Mouse (Mus musculus) hindbrain, postnatal 0 days (tissue): Measurements from ENCODE around the gene Slc48a1. TPM values are rescaled to one million over a fixed set of nuclear protein-coding genes. Genes with fewer than 3 reads are reported as not detected.
A peak's percentile ranks its signal among the peaks of the same experiment; 100 is the strongest.

Source experiments
- ATAC-seq: fragments of 200-750 bp; cut with Nextera tagmentation; 2 replicates; pipeline ENCODE4 v1.8.0; 2017; ENCODE audit warnings: mild to moderate bottlenecking, moderate TSS enrichment, moderate library complexity
- DNase-seq: peaks from one replicate; pipeline ENCODE4 v3.0.0-alpha.2; 2015; ENCODE audit warnings: low spot score
- H3K27ac ChIP-seq: fragments of 300-500 bp; sonication (generic); 2 replicates; pipeline ENCODE4 v1.5.1; 2014; ENCODE audit warnings: mild to moderate bottlenecking
- H3K27me3 ChIP-seq: fragments of 300-500 bp; sonication (generic); 2 replicates; pipeline ENCODE4 v1.6.1; 2014; ENCODE audit warnings: low read length, mixed read lengths; ENCODE audit not compliant: insufficient read depth
- H3K36me3 ChIP-seq: fragments of 300-500 bp; sonication (generic); 2 replicates; pipeline ENCODE4 v1.6.1; 2014; ENCODE audit warnings: low read length, mixed read lengths; ENCODE audit not compliant: insufficient read depth
- H3K4me1 ChIP-seq: fragments of 300-500 bp; sonication (generic); 2 replicates; pipeline ENCODE4 v1.6.1; 2014; ENCODE audit warnings: antibody characterized with exemption, low read length, mixed read lengths; ENCODE audit not compliant: insufficient read depth
- H3K4me2 ChIP-seq: fragments of 300-500 bp; sonication (generic); 2 replicates; pipeline ENCODE4 v1.6.1; 2014; ENCODE audit warnings: low read depth, mild to moderate bottlenecking, low read length, moderate library complexity, mixed read lengths
- H3K4me3 ChIP-seq: fragments of 300-500 bp; sonication (generic); 2 replicates; pipeline ENCODE4 v1.5.1; 2014; ENCODE audit warnings: low read length
- H3K9ac ChIP-seq: fragments of 300-500 bp; sonication (generic); replicated peaks from 2 replicates; pipeline ENCODE4 v1.6.1; 2014; ENCODE audit warnings: mild to moderate bottlenecking, low read length, moderate library complexity, mixed read lengths
- H3K9me3 ChIP-seq: fragments of 300-500 bp; sonication (generic); 2 replicates; pipeline ENCODE4 v1.6.1; 2016; ENCODE audit warnings: low read length, mixed read lengths
- CTCF ChIP-seq: IDR thresholded peaks from 2 replicates; pipeline ENCODE4 v1.5.1; 2016; ENCODE audit warnings: antibody characterized with exemption, control low read depth, low read depth
- WGBS: fragments of 180-500 bp; shearing (Covaris S2); extraction: QIAGEN DNeasy Blood & Tissue Kit; methylation state at CpG from one replicate; pipeline ENCODE4 v1.1.7; 2014; 5-methylcytosine and 5-hydroxymethylcytosine counted together
- polyA plus RNA-seq: library from polyadenylated mRNA; unstranded; fragments of >200 nt; fragmentation: Nextera tagmentation; extraction: Ambion mirVana; gene quantifications from 2 replicates; pipeline ENCODE4 v1.2.1, GENCODE M21; 2015
- total RNA-seq: library from RNA; depleted of rRNA; stranded (reverse); fragments of >200 nt; gene quantifications from 2 replicates; pipeline ENCODE4 v1.2.3, GENCODE M21; 2014

Gene Slc48a1
- total and polyA plus RNA-seq, 2 experiments from 2014 or later = 89.3 to 152 TPM

DNA sequence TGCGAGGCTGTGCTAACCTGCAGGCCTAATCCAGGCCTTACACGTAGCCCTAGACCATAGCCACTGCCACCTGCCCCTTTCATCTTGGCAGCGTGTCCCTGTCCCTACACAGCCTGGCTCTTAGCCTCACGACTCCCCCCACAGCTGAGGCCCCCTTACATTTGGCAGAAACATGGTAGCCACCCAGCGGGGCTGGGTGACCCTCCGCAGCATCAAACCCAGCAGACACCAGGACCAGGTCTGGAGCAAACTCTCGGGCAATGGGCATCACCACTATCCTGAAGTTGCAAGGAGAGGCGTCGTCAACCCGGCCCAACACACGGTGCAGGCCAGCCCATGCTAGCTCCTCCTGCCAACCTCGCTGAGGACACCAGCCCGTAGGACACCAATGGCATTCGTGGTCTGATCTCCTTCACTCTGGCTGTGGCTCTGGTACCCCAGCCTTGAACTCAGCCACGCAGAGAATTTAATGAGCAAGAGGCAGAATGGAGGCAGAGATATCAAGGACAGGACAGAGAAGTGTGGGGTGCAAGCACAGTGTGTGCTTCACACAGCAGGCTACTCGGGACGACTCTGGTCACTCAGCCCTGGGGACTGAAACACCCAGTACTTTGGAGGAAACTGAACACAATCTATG is 18.5 kb downstream of the Slc48a1 start:
- peaks cover 20% of the 10 kb centered on the region; the same call in 1 of the 2 replicates for H3K36me3 ChIP-seq
- ATAC-seq = no peak

GRCm38 (mm10) chr15:97798134-97798533 is 19.8 kb downstream of the Slc48a1 start:
- Histone ChIP-seq H3K4me2 (peak overlapping the region; percentile 23; the same call in 1 of the 2 replicates), H3K27ac (peak overlapping the region; percentile 45), H3K4me3 (no peak overlapping the region), H3K36me3 (peaks cover 20% of the 10 kb centered on the region; the same call in 1 of the 2 replicates), H3K27me3 (no peaks in the 10 kb centered on the region), H3K9me3 (no peaks in the 10 kb centered on the region), H3K4me1 (peaks cover 15% of the 10 kb centered on the region; the same call in 1 of the 2 replicates), H3K9ac (0 out of 2 replicates have a peak overlapping the region, but pooled peaks have one; percentile 24)
- DNase-seq = peak; percentile 75
- no peak for TF ChIP-seq CTCF
- ATAC-seq = peak; percentile 72
- WGBS = 20% methylated on average over 17 of the region's 17 CpGs

More for the DNA sequence above, 18.5 kb downstream of the Slc48a1 start:
- no peak overlapping the region for H3K4me3 ChIP-seq
- peaks cover 10% of the 10 kb centered on the region; the same call in 1 of the 2 replicates for H3K4me1 ChIP-seq
- H3K4me2 ChIP-seq = no peak overlapping the region
- no peak for TF ChIP-seq CTCF
- no peak for DNase-seq
- no peak overlapping the region for H3K9ac ChIP-seq
- H3K27me3 ChIP-seq = no peaks in the 10 kb centered on the region
- 87% methylated on average over 17 of the region's 17 CpGs for WGBS
- no peak overlapping the region for H3K27ac ChIP-seq
- no peaks in the 10 kb centered on the region for H3K9me3 ChIP-seq

DNA sequence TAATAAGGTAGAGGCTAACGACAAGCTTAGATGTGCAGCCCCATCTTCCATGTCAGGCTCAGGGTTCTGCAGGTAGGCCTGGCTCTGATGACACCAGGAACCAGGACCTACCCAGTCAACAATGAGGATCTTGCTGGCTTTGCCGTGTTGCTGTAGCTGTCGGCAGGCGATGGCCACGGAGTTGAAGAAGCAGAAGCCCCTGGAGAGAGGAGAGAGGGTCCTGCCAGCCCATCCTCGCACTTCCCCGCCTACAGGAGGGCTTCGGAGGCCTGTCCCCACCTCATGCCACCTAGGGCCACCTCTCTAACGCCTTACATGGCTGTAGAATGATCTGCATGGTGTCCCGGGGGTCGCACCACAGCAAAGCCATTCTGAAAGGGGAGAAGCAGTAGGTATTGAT is 21.1 kb downstream of the Slc48a1 start:
- Histone ChIP-seq H3K36me3 (peaks cover 20% of the 10 kb centered on the region; the same call in 1 of the 2 replicates), H3K4me3 (no peak overlapping the region), H3K27me3 (no peaks in the 10 kb centered on the region), H3K4me2 (no peak overlapping the region), H3K9ac (no peak overlapping the region), H3K4me1 (peaks cover 15% of the 10 kb centered on the region; the same call in 1 of the 2 replicates), H3K27ac (no peak overlapping the region), H3K9me3 (no peaks in the 10 kb centered on the region)
- no peak for ATAC-seq
- no peak for TF ChIP-seq CTCF
- 81% methylated on average over 11 of the region's 11 CpGs for WGBS
- no peak for DNase-seq

DNA sequence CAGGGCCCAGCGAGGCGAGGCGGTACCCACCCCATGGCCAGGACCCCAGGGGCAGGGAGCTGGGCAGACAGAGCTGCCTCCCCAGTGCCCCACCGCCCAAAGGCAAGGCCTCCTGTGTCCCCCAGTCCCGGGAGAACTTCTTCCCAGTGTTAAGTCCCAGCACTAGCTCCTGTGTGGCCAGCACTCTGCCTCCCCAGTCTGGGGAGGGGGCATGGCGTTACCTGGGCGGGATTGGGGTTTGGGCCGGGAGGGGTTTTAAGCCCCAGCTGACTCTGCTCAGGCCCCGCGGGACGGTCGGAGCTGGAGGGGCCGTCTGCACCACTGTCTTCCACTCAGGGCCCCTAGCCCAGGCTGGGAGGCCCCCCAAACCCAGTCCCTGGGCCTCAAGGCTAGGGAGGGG is 22.5 kb downstream of the Slc48a1 start:
- H3K9ac ChIP-seq = no peak overlapping the region
- WGBS = 88% methylated on average over 13 of the region's 13 CpGs
- peaks cover 20% of the 10 kb centered on the region; the same call in 1 of the 2 replicates for H3K36me3 ChIP-seq
- H3K27me3 ChIP-seq = no peaks in the 10 kb centered on the region
- TF ChIP-seq CTCF = no peak
- H3K4me1 ChIP-seq = peaks cover 15% of the 10 kb centered on the region; the same call in 1 of the 2 replicates
- no peak for DNase-seq
- no peak overlapping the region for H3K4me3 ChIP-seq
- H3K27ac ChIP-seq = no peak overlapping the region
- ATAC-seq = no peak
- no peak overlapping the region for H3K4me2 ChIP-seq
- no peaks in the 10 kb centered on the region for H3K9me3 ChIP-seq

DNA sequence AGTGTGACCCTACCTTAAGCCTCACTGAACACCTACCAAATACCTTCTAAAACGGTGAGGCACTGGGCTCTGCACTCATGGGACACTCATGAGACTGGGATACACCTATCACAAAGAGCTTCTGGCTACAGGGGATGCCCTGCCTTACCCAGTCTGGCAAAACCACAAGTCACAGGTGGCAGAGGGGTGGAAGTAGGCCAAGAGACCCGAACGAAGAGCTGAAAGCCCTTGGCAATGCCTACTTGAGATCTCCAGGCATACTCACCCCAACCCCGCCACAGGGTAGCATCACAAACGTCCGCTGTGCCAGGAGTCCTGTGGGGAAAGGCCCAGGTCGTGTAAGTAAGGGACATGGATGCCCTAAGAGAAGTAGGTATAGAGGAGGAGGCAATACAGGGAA is 23.5 kb downstream of the Slc48a1 start:
- Histone ChIP-seq H3K4me2 (peak overlapping the region; percentile 36; the same call in 1 of the 2 replicates), H3K4me3 (no peak overlapping the region), H3K27ac (peak overlapping the region; percentile 58; the same call in 1 of the 2 replicates), H3K36me3 (peaks cover 22% of the 10 kb centered on the region; the same call in 1 of the 2 replicates), H3K4me1 (peaks cover 15% of the 10 kb centered on the region; the same call in 1 of the 2 replicates), H3K27me3 (no peaks in the 10 kb centered on the region), H3K9me3 (no peaks in the 10 kb centered on the region), H3K9ac (peak overlapping the region; percentile 44; the same call in 1 of the 2 replicates)
- no peak for DNase-seq
- 49% methylated on average over 7 of the region's 7 CpGs for WGBS
- ATAC-seq = no peak
- no peak for TF ChIP-seq CTCF

DNA sequence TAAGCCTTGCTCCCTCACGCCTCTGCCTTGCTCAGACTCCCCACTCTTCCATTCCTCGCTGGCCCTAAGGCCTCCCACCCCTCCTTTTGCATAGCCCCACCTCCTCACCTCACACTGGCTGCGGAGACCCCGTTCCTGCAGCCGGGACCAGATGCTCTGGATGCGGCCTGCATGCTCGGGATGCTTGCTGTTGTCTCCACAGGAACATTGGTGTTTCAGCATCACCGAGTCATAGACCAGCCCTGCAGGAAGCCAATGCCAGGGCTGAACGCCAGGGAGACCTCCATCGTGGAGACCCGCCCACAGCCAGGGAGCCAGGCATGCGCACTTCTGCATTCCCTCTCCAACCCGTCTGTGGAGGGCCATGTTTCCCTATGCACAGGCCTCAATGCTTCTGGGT is 24.3 kb downstream of the Slc48a1 start:
- no peaks in the 10 kb centered on the region for H3K27me3 ChIP-seq
- 10% methylated on average over 13 of the region's 13 CpGs for WGBS
- TF ChIP-seq CTCF = peak; percentile 41

GRCm38 (mm10) chr15:97807867-97808266 is 29.5 kb downstream of the Slc48a1 start:
- WGBS = 79% methylated on average over 12 of the region's 12 CpGs
- DNase-seq = no peak
- no peak overlapping the region for H3K4me3 ChIP-seq
- ATAC-seq = no peak
- H3K4me2 ChIP-seq = no peak overlapping the region
- no peak overlapping the region for H3K9ac ChIP-seq
- H3K27me3 ChIP-seq = no peaks in the 10 kb centered on the region
- peaks cover 22% of the 10 kb centered on the region for H3K36me3 ChIP-seq
- H3K9me3 ChIP-seq = no peaks in the 10 kb centered on the region
- peaks cover 12% of the 10 kb centered on the region for H3K4me1 ChIP-seq
- no peak overlapping the region for H3K27ac ChIP-seq
- no peak for TF ChIP-seq CTCF

More for the DNA sequence above, 24.3 kb downstream of the Slc48a1 start:
- Histone ChIP-seq H3K9ac (peak overlapping the region; percentile 44; the same call in 1 of the 2 replicates), H3K9me3 (no peaks in the 10 kb centered on the region), H3K4me1 (peaks cover 15% of the 10 kb centered on the region; the same call in 1 of the 2 replicates), H3K27ac (peak overlapping the region; percentile 58; the same call in 1 of the 2 replicates), H3K4me3 (0 out of 2 replicates have a peak overlapping the region, but pooled peaks have one; percentile 6), H3K4me2 (peak overlapping the region; percentile 36), H3K36me3 (peaks cover 26% of the 10 kb centered on the region; the same call in 1 of the 2 replicates)
- DNase-seq (peak; percentile 88), ATAC-seq (peak; percentile 85)
